Mouse (Mus musculus) lung, postnatal 0 days (tissue): Measurements from ENCODE around the gene Kdm6b.

Source experiments
- CTCF ChIP-seq: IDR thresholded peaks from 2 replicates; pipeline ENCODE4 v1.5.1; 2016; ENCODE audit warnings: antibody characterized with exemption, mild to moderate bottlenecking
- EP300 ChIP-seq: IDR thresholded peaks from 2 replicates; pipeline ENCODE4 v1.6.1; 2016; ENCODE audit warnings: antibody characterized with exemption, mild to moderate bottlenecking, control low read depth

DNA sequence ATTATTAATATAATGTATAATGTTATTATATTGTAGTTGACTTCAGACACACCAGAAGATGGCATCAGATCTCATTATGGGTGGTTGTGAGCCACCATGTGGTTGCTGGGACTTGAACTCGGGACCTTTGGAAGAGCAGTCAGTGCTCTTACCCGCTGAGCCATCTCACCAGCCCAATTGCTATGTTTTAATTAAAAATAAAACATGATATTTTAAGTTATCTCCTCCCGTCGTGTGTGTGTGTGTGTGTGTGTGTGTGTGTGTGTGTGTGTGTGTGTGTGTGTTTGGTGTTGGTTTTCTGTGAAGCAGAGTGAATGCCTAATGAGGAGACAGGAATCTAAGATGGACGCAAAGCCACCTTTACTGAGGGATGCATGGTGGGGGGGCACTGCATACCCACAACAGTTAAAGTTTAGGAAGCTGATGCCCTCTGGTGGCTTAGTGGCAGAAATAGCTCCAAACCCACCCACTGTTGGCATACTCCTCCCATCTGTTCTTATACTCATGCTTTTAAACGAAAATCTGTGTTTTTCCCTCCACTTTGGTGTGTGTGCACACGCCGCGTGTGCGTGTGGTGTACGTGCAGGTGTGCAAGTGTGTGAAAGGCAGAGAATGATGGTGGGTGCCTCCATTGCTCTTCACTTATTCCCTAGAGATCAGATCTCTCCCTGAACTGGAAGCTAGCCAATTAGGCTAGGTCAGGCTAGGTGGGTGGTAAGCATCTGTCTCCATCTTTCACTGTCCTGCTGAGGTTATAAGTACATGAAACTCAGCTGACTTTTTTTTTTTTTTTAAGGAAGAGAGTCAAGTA is 18.6 kb upstream of the Kdm6b start:
- peak; percentile 91 for TF ChIP-seq CTCF
- peak; percentile 48 for TF ChIP-seq EP300
